Comparison of ENCODE assay signal across 23 mouse cellular contexts in the genomic region with DNA sequence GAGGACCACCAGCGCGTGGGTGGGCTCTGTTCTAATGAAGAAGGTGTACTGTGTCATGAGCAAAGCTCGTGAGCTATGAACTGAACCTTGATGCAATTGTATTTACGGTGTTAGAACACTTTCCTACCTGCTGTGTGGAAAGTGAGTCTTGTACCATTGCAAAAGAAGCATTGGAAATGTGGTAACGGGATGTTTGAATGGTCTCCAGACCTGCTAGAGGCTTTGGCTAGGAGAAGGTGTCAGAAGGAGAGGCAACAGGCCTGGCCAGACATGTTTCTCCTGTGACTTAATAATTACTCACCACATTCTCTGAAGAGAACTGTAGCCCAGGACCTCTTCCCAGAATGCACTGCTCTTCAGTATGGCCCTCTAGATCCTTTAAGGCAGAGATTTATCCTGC. TPM values are rescaled to one million over a fixed set of nuclear protein-coding genes. Genes with fewer than 3 reads are reported as not detected.
"Had no signal": no experiment of that assay in that cellular context is flagged by ENCODE, and none has a peak within 500 bp of the region (broad histone marks: within the 10 kb centered on the region; RNA-seq: fewer than 3 reads in every experiment).

No protein-coding gene starts in this region.

- H3K4me2 ChIP-seq: lung, embryonic 14.5 days; midbrain, embryonic 12.5 days; neural tube, embryonic 13.5 days; neural tube, embryonic 15.5 days had no signal

- H3K9me3 ChIP-seq: midbrain, embryonic 10.5 days; midbrain, embryonic 12.5 days; neural tube, embryonic 13.5 days; neural tube, embryonic 15.5 days had no signal

- H3K9ac ChIP-seq: liver, embryonic 14.5 days; lung, embryonic 14.5 days; midbrain, embryonic 12.5 days; neural tube, embryonic 13.5 days; neural tube, embryonic 15.5 days had no signal

- H3K27ac ChIP-seq: liver, embryonic 14.5 days; macrophage; midbrain, embryonic 10.5 days; midbrain, embryonic 12.5 days; neural tube, embryonic 13.5 days; neural tube, embryonic 15.5 days had no signal

- DNase-seq: lung, embryonic 14.5 days; lung, postnatal 14 days; midbrain, embryonic 14.5 days; retina, postnatal 1 day; right cerebral cortex, adult 18-20 months; right cerebral cortex, postnatal 25 days; right cerebral cortex, postnatal 4 days; spleen, adult 18-20 months; thymus, adult 18-20 months; thymus, postnatal 14 days; thymus, postnatal 36 days had no signal

- H3K4me3 ChIP-seq: megakaryocyte, embryonic 14.5 days; midbrain, embryonic 10.5 days; midbrain, embryonic 12.5 days; myocyte; neural tube, embryonic 13.5 days; neural tube, embryonic 15.5 days had no signal

- H3K36me3 ChIP-seq: midbrain, embryonic 10.5 days; midbrain, embryonic 12.5 days; neural tube, embryonic 13.5 days; neural tube, embryonic 15.5 days had no signal

- ATAC-seq: midbrain, embryonic 16.5 days had no signal

- H3K27me3 ChIP-seq: neural tube, embryonic 13.5 days; neural tube, embryonic 15.5 days had no signal

RNA-seq across cellular contexts. Expression of a gene that starts 51.3 kb away (rescaled TPM):
- total RNA-seq: megakaryocyte progenitor cell, adult 5-6 weeks had no signal
- polyA plus RNA-seq: liver, embryonic 14.5 days; liver, embryonic 16.5 days; lung, embryonic 14.5 days; macrophage; myocyte; thymus, postnatal 0 days had no signal
